Mouse (Mus musculus) liver, adult 2 months (tissue): Measurements from ENCODE around the gene Zfp217.

Experiments used
- CTCF ChIP-seq: fragments of 200-500 bp; IDR thresholded peaks from 2 replicates; pipeline ENCODE4 v1.5.1; 2011; ENCODE audit warnings: low read depth, low read length, control low read depth
- POLR2A ChIP-seq: fragments of 200-500 bp; IDR thresholded peaks from 2 replicates; pipeline ENCODE4 v1.6.1; 2011; ENCODE audit warnings: low read length, control low read depth; ENCODE audit not compliant: insufficient read depth; ENCODE audit errors: extremely low read depth

DNA sequence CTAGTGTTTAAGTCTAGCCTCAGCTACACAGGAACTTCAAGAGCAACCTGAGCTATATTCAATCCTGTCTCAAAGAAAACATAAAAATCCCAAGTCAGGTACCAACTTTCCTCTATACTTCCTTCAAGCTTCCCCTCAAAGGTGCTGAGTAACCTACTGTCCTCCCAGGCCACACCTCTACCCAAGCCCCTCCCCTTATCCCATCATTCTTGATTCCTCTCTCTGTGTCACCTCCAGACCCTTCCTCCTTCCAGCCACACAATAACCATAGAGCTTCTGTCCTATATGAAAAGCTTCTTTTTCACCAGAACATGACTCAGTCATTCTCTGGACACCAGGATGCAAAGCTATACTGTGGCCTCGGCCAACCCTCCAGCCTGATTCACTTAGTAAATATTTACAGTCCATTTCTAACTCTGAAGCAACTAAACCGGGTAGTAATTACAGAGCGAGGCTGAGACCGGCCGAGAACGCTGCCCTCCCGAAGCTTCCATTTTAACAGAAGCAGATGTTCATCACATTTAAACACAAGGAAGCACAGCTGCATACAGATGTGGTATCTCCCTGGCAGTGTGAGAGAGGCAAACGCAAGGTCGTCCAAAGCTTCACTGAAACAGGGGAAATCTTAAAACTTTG is 8.4 kb downstream of the Zfp217 start:
- TF ChIP-seq CTCF: no peak
- TF ChIP-seq POLR2A: no peak
